Mouse (Mus musculus) limb, embryonic 11.5 days (tissue): Measurements from ENCODE around the gene Nfatc3. TPM values are rescaled to one million over a fixed set of nuclear protein-coding genes. Genes with fewer than 3 reads are reported as not detected.

ENCODE experiments used
- ATAC-seq: fragments of 200-750 bp; cut with Nextera tagmentation; 2 replicates; pipeline ENCODE4 v1.8.0; 2017; ENCODE audit warnings: low read depth; ENCODE audit not compliant: insufficient number of reproducible peaks, low FRiP score, low TSS enrichment
- DNase-seq: peaks from one replicate; pipeline ENCODE4 v3.0.0-alpha.2; 2015; ENCODE audit warnings: low spot score
- H3K27ac ChIP-seq: fragments of 300-500 bp; sonication (generic); replicated peaks from 2 replicates; pipeline ENCODE4 v1.5.1; 2014; ENCODE audit warnings: low read depth, mild to moderate bottlenecking, low read length
- H3K27me3 ChIP-seq: fragments of 300-500 bp; sonication (generic); 2 replicates; pipeline ENCODE4 v1.6.1; 2014; ENCODE audit warnings: mild to moderate bottlenecking, low read length, mixed read lengths; ENCODE audit not compliant: control insufficient read depth, insufficient read depth
- H3K36me3 ChIP-seq: fragments of 300-500 bp; sonication (generic); 2 replicates; pipeline ENCODE4 v1.6.1; 2014; ENCODE audit warnings: mild to moderate bottlenecking, low read length, moderate library complexity, mixed read lengths; ENCODE audit not compliant: control insufficient read depth, insufficient read depth
- H3K4me1 ChIP-seq: fragments of 300-500 bp; sonication (generic); 2 replicates; pipeline ENCODE4 v1.6.1; 2014; ENCODE audit warnings: low read length, mixed read lengths; ENCODE audit not compliant: control insufficient read depth, insufficient read depth
- H3K4me2 ChIP-seq: fragments of 300-500 bp; sonication (generic); 2 replicates; pipeline ENCODE4 v1.6.1; 2014; ENCODE audit warnings: low read depth, mild to moderate bottlenecking, moderate library complexity; ENCODE audit not compliant: severe bottlenecking
- H3K4me3 ChIP-seq: fragments of 300-500 bp; sonication (generic); 2 replicates; pipeline ENCODE4 v1.5.1; 2014; ENCODE audit warnings: low read depth, low read length
- H3K9ac ChIP-seq: fragments of 300-500 bp; sonication (generic); 2 replicates; pipeline ENCODE4 v1.6.1; 2014; ENCODE audit warnings: mild to moderate bottlenecking, low read length
- H3K9me3 ChIP-seq: fragments of 300-500 bp; sonication (generic); 2 replicates; pipeline ENCODE4 v1.6.1; 2016; ENCODE audit warnings: low read length; ENCODE audit not compliant: control insufficient read depth
- WGBS: fragments of 180-500 bp; shearing (Covaris S2); extraction: QIAGEN DNeasy Blood & Tissue Kit; methylation state at CpG from one replicate; pipeline ENCODE4 v1.1.7; 2014; 5-methylcytosine and 5-hydroxymethylcytosine counted together
- polyA plus RNA-seq: library from polyadenylated mRNA; unstranded; fragments of >200 nt; fragmentation: Nextera tagmentation; extraction: Ambion mirVana; gene quantifications from 2 replicates; pipeline ENCODE4 v1.2.1, GENCODE M21; 2014

Gene Nfatc3
- polyA plus RNA-seq, 1 experiment from 2014 or later, result 6.6 TPM

DNA sequence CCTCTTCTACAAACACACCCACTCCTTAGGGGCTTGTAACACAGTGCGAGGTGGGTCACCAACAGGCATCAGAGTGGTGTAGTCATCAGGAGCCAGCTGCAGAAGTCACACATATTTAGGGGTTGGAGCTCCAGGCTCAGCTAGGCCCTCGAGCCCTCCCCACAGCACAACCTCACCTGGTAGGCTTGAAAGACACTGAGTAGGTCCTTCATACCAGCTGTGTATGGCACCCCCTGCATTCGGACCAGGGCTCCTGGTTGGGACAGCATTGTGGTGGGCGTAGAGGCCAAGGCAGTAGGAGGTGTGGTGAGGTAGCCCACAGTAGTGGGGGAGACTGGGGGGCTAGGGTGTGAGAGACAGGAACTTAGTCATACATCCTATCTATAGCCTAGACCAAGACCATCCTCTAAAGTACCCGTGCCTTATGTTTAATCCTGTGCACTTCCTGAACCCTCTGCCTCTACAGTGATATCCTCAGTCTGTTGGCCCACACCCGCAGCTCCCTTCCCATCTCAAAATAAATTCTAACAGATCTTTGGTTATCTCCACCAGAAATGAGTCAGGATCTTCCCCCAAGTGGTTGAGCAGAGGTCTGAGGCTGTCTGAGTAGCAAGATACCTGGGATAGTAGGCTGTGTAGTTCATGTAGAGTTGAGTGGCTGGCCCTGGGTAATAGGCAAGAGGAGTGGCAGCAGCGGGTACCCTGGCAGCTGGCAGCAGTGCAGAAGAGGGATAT lies 73.0 kb downstream of the Nfatc3 start:
- Histone ChIP-seq H3K4me2 (no peak overlapping the region), H3K27me3 (peaks cover 36% of the 10 kb centered on the region), H3K4me1 (peaks cover 5% of the 10 kb centered on the region), H3K36me3 (peaks cover 6% of the 10 kb centered on the region; the same call in 1 of the 2 replicates), H3K4me3 (no peak overlapping the region), H3K9ac (no peak overlapping the region), H3K27ac (no peak overlapping the region), H3K9me3 (no peaks in the 10 kb centered on the region)
- no peak for DNase-seq
- no peak for ATAC-seq
- WGBS, result 91% methylated on average over 7 of the region's 7 CpGs

DNA sequence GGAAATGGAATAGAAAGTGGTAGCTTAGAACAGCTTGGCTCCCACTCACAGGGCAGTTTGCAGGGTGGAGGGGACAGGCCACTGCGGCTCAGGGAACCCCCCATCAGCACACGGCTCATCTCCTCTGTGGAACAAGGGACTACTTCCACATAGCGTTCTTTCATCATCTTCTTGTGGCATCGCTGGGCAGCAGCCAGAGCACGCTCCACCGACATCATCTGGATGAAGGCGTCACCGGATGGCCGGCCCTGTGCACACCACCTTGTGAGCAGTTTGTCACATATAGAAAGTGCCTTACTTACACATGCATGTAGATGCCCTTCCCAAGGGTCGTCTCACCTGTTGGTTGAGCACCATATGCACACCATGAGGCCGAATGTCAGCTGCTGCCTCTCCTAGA lies 73.7 kb downstream of the Nfatc3 start:
- Histone ChIP-seq H3K9ac (no peak overlapping the region), H3K9me3 (no peaks in the 10 kb centered on the region), H3K4me3 (no peak overlapping the region), H3K4me1 (peaks cover 12% of the 10 kb centered on the region), H3K36me3 (peaks cover 6% of the 10 kb centered on the region; the same call in 1 of the 2 replicates), H3K27ac (no peak overlapping the region), H3K4me2 (no peak overlapping the region), H3K27me3 (peaks cover 44% of the 10 kb centered on the region)
- WGBS, result 94% methylated on average over 11 of the region's 11 CpGs
- DNase-seq (no peak), ATAC-seq (no peak)

DNA sequence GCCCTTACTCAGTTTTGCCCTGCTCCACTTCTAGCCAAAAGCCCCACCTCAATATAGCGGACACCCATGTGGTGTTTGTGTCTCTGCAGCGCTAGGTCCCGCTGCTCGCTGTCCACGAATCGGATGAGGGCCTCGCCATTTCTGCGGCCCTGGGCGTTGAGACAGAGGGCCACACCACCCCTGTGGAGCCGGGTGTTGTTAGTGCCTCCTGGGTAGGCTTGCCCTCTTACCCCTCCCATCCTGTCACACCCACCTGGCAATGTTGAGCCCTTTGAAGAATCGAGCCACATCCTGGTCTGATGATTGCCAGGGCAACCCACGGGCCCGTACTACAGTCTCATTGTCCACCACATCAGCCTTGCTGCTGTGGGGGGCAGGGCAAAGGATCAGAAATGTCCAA lies 74.9 kb downstream of the Nfatc3 start:
- Histone ChIP-seq H3K36me3 (peaks cover 3% of the 10 kb centered on the region; the same call in 1 of the 2 replicates), H3K27me3 (peaks cover 51% of the 10 kb centered on the region), H3K27ac (no peak overlapping the region), H3K4me3 (no peak overlapping the region), H3K4me2 (no peak overlapping the region), H3K9me3 (no peaks in the 10 kb centered on the region), H3K9ac (no peak overlapping the region), H3K4me1 (peaks cover 15% of the 10 kb centered on the region)
- WGBS, result 61% methylated on average over 13 of the region's 13 CpGs
- no peak for ATAC-seq
- DNase-seq, result no peak

DNA sequence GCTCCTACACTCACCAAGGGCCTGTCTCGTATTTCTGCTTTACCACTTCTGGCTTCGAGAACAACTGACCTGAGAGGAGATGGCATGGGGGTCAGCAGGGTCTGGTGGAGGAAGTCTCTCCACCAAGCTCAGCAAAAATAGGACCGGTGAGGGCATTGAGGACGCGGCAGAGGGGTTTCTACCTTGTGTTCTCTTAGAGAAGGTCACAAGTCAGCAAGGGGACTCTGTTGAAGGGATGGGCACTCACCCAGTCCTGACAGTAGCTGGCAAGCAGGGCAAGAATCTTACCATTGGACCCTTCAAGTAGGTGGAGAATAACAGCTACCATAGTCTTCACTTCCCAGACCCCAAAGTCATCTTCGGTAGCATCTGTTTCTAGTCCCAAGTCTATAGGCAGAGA lies 75.3 kb downstream of the Nfatc3 start:
- no peak overlapping the region for H3K4me3 ChIP-seq
- 69% methylated on average over 6 of the region's 6 CpGs for WGBS
- H3K27ac ChIP-seq, result no peak overlapping the region

DNA sequence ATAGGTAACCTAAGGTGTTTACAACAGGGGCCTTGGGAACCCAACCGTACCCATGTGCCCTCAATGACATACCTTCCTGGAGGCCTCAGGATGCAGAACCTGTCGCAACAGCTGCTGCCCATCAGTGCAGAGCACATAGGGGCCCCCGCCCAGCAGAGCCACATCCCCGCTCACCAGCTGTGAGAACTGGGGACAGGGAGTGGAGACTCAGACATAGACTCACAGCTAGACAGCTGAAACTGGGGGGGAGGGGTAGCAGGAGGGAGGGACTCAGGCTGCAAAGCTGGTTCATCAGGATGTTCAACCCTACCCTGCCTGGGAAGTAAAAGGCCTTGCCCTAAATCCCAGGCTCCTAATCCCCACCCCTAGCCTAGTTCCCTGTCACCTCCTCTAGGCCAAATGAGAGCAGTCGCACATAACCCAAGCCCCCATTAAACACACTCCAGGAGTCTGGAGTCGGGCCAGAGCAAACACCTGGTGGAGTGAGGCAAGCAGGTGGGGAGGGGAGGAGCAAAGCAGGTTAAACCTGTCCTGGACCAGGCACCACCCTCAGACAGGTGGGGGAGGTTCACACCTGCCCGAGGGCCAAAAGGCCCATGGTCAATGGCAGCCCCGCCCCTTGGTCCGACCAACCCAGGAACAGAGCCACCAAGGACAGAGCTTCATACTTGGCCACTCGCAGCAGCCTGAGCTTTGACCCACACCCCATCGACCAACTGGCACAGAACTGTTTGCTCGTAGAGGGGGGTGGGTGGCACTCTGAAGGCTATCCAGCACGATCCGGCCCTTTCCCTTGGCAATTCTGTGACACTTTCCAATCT lies 76.3 kb downstream of the Nfatc3 start:
- 18% methylated on average over 14 of the region's 14 CpGs for WGBS
- Histone ChIP-seq H3K4me2 (no peak overlapping the region), H3K4me1 (peaks cover 15% of the 10 kb centered on the region), H3K27me3 (peaks cover 51% of the 10 kb centered on the region), H3K4me3 (no peak overlapping the region), H3K36me3 (peaks cover 3% of the 10 kb centered on the region; the same call in 1 of the 2 replicates), H3K27ac (no peak overlapping the region), H3K9me3 (no peaks in the 10 kb centered on the region), H3K9ac (no peak overlapping the region)
- ATAC-seq (0 out of 2 replicates have a peak, but pooled peaks have one; percentile 26), DNase-seq (peak; percentile 35)

More for the DNA sequence above, 75.3 kb downstream of the Nfatc3 start:
- Histone ChIP-seq H3K27me3 (peaks cover 51% of the 10 kb centered on the region), H3K36me3 (peaks cover 3% of the 10 kb centered on the region; the same call in 1 of the 2 replicates), H3K4me2 (no peak overlapping the region), H3K4me1 (peaks cover 15% of the 10 kb centered on the region), H3K9ac (no peak overlapping the region), H3K9me3 (no peaks in the 10 kb centered on the region)
- ATAC-seq, result no peak
- no peak for DNase-seq

DNA sequence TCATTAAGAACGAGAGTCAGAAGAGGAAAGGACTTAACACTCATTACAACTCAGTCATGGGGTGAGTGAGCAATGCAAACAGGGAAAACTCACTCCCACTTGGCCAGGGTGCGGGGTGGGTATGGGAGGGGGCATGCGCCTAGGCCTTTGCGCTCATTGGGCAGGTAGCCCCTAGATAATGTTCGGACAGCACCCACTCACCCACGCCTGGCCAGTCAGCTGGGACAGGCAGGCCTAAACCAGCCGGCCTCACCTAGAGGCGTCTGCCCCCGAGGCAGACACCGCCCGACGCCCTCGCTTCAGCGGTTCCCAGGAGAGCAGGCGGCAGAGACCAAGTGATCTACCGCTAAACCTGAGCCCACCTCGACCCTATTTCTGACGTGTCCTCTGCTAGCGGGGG lies 77.0 kb downstream of the Nfatc3 start:
- peak; percentile 35 for DNase-seq
- no peak overlapping the region for H3K27ac ChIP-seq
- WGBS, result 5% methylated on average over 19 of the region's 19 CpGs

DNA sequence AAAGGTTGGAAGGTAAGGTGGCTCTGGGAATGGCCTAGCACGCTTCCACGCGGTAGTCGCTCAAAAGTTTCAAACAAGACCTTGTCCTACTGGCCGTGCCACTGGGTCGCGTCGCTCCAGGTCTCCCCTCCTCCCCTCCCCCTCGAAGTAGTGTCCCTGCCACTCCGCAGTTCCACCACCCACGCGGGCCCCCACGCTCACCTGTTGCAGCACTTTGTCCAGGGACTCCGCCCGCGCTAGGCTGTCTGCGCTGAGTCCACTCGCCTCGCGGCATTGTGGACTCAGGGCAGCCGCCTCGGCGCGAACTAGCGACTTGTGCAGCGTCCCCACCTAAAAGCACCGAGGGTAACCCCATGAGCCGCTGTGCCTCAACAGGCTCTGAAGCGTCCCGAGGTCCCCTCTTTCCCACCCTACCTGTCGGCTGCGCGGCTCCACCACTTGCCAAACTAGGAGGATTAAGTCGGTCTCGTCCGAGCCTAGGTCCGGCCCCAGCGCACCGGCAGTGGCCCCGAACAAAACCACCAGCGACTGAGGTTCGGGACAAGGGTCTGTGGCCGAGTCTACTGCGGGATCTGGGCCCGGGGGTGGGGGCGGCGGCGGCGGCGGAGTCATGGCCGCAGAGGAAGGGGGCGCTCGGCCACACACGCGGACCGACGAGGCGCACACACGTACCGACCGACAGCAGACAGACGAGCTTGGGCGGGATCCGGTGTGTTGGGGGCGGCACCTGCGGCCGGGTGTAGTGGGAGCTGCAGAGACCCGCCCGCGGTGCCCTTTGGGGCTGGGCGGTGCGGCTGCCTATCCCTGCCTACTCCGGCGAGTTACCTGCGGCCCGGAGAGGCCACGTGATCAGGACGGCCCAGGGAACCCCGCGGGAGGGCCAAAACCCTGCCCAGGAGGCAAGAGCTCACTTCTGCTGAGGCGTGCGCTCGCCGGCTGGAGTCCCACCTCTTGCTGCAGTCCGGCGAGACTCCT lies 77.8 kb downstream of the Nfatc3 start, which contains the start of gene Esrp2:
TSS of gene Esrp2 (minus strand) at position 819 of the 975 bp plus-strand sequence.
- H3K4me3 ChIP-seq, result peak within 1 kb of the TSS; percentile 50
- peaks cover 15% of the 10 kb centered on the region for H3K4me1 ChIP-seq
- H3K27ac ChIP-seq, result no peak within 1 kb of the TSS
- H3K9ac ChIP-seq, result peak within 1 kb of the TSS; percentile 55
- peaks cover 51% of the 10 kb centered on the region for H3K27me3 ChIP-seq
- H3K4me2 ChIP-seq, result peak within 1 kb of the TSS; percentile 83
- no peaks in the 10 kb centered on the region for H3K9me3 ChIP-seq
- DNase-seq (peak; percentile 56), ATAC-seq (peak; percentile 35; the same call in 1 of the 2 replicates)
- no peaks in the 10 kb centered on the region for H3K36me3 ChIP-seq
- under 1% methylated on average over 86 of the region's 86 CpGs for WGBS

More for the DNA sequence above, 77.0 kb downstream of the Nfatc3 start:
- peaks cover 51% of the 10 kb centered on the region for H3K27me3 ChIP-seq
- H3K9me3 ChIP-seq, result no peaks in the 10 kb centered on the region
- no peak for ATAC-seq
- H3K4me3 ChIP-seq, result peak overlapping the region; percentile 50
- H3K4me1 ChIP-seq, result peaks cover 15% of the 10 kb centered on the region
- H3K4me2 ChIP-seq, result peak overlapping the region; percentile 83; the same call in 1 of the 2 replicates
- peaks cover under 1% of the 10 kb centered on the region; the same call in 1 of the 2 replicates for H3K36me3 ChIP-seq
- no peak overlapping the region for H3K9ac ChIP-seq
